Mouse (Mus musculus) limb, embryonic 10.5 days (tissue): ENCODE data around the gene Ctrl. TPM values are rescaled to one million over a fixed set of nuclear protein-coding genes. Genes with fewer than 3 reads are reported as not detected.
A peak's percentile ranks its signal among the peaks of the same experiment; 100 is the strongest.
"Not testable (repeated sequence)": the region's sequence is repeated elsewhere in the genome, so short reads cannot be mapped to it uniquely, and the experiment has no call there.

ENCODE experiments used
- DNase-seq: peaks from one replicate; pipeline ENCODE4 v3.0.0-alpha.2; 2017; ENCODE audit warnings: low spot score
- H3K27ac ChIP-seq: fragments of 300-500 bp; sonication (generic); 2 replicates; pipeline ENCODE4 v1.5.1; 2016; ENCODE audit warnings: mild to moderate bottlenecking
- H3K27me3 ChIP-seq: fragments of 300-500 bp; sonication (generic); 2 replicates; pipeline ENCODE4 v1.6.1; 2016; ENCODE audit warnings: low read depth, mild to moderate bottlenecking; ENCODE audit not compliant: poor library complexity, severe bottlenecking
- H3K36me3 ChIP-seq: fragments of 300-500 bp; sonication (generic); 2 replicates; pipeline ENCODE4 v1.6.1; 2016; ENCODE audit warnings: mild to moderate bottlenecking, moderate library complexity
- H3K4me1 ChIP-seq: fragments of 300-500 bp; sonication (generic); 2 replicates; pipeline ENCODE4 v1.6.1; 2016
- H3K4me3 ChIP-seq: fragments of 300-500 bp; sonication (generic); 2 replicates; pipeline ENCODE4 v1.5.1; 2016; ENCODE audit warnings: mild to moderate bottlenecking, moderate library complexity
- H3K9me3 ChIP-seq: fragments of 300-500 bp; sonication (generic); replicated peaks from 2 replicates; pipeline ENCODE4 v1.6.1; 2016; ENCODE audit warnings: mild to moderate bottlenecking
- WGBS: fragments of 180-500 bp; shearing (Covaris S2); methylation state at CpG from one replicate; pipeline ENCODE4 v1.1.7; 2016; 5-methylcytosine and 5-hydroxymethylcytosine counted together
- polyA plus RNA-seq: library from polyadenylated mRNA; unstranded; fragments of >200 nt; fragmentation: Nextera tagmentation; extraction: Ambion mirVana; gene quantifications from 2 replicates; pipeline ENCODE4 v1.2.1, GENCODE M21; 2016

Gene Ctrl
- polyA plus RNA-seq, result 1.6 and 2.0 TPM in 2 replicates

- no peak for DNase-seq
These were observed at the start of gene Ctrl for GRCm38 (mm10) chr8:105933762-105934161. Ctrl (minus strand) TSS chr8:105933862.

GRCm38 (mm10) chr8:105983406-105983805 lies 49.7 kb upstream of the Ctrl start:
- not testable (repeated sequence) for H3K27ac ChIP-seq, H3K9me3 ChIP-seq, DNase-seq, H3K27me3 ChIP-seq, H3K4me1 ChIP-seq, H3K4me3 ChIP-seq, H3K36me3 ChIP-seq
- WGBS, result 84% methylated on average over 11 of the region's 11 CpGs

More at GRCm38 (mm10) chr8:105933762-105934161, at the start of gene Ctrl:
- Histone ChIP-seq H3K4me1 (peaks cover 33% of the 10 kb centered on the region), H3K4me3 (no peak within 1 kb of the TSS), H3K36me3 (peaks cover 26% of the 10 kb centered on the region), H3K9me3 (no peaks in the 10 kb centered on the region), H3K27ac (no peak within 1 kb of the TSS), H3K27me3 (no peaks in the 10 kb centered on the region)
- 83% methylated on average over 2 of the region's 2 CpGs for WGBS

GRCm38 (mm10) chr8:105981146-105981545 lies 47.5 kb upstream of the Ctrl start:
- H3K4me1 ChIP-seq, result no peaks in the 10 kb centered on the region
- H3K4me3 ChIP-seq, result no peak overlapping the region
- no peak overlapping the region for H3K27ac ChIP-seq
- WGBS, result 95% methylated on average over 1 of the region's 1 CpGs
- no peaks in the 10 kb centered on the region for H3K27me3 ChIP-seq
- no peaks in the 10 kb centered on the region for H3K36me3 ChIP-seq
- no peak for DNase-seq
- no peaks in the 10 kb centered on the region; the same call in 1 of the 2 replicates for H3K9me3 ChIP-seq

- Histone ChIP-seq H3K9me3 (no peaks in the 10 kb centered on the region; the same call in 1 of the 2 replicates), H3K4me1 (no peaks in the 10 kb centered on the region), H3K27me3 (no peaks in the 10 kb centered on the region), H3K36me3 (no peaks in the 10 kb centered on the region), H3K4me3 (no peak within 1 kb of the TSS), H3K27ac (no peak within 1 kb of the TSS)
- DNase-seq, result no peak
- 91% methylated on average over 15 of the region's 15 CpGs for WGBS
These were observed 45.7 kb upstream of the Ctrl start, which contains the start of gene Dpep3 for GRCm38 (mm10) chr8:105979325-105979724. Dpep3 (minus strand) TSS chr8:105979429.

GRCm38 (mm10) chr8:105975363-105975762 lies 41.7 kb upstream of the Ctrl start:
- Histone ChIP-seq H3K36me3 (no peaks in the 10 kb centered on the region), H3K4me3 (no peak overlapping the region), H3K9me3 (no peaks in the 10 kb centered on the region; the same call in 1 of the 2 replicates), H3K27ac (no peak overlapping the region), H3K27me3 (no peaks in the 10 kb centered on the region), H3K4me1 (no peaks in the 10 kb centered on the region)
- DNase-seq, result no peak
- WGBS, result 69% methylated on average over 7 of the region's 7 CpGs

GRCm38 (mm10) chr8:105971019-105971720 lies 37.5 kb upstream of the Ctrl start:
- Histone ChIP-seq H3K4me3 (no peak overlapping the region), H3K9me3 (no peaks in the 10 kb centered on the region), H3K4me1 (peaks cover 13% of the 10 kb centered on the region), H3K27me3 (peaks cover 14% of the 10 kb centered on the region), H3K27ac (no peak overlapping the region), H3K36me3 (no peaks in the 10 kb centered on the region)
- WGBS, result 78% methylated on average over 8 of the region's 8 CpGs
- DNase-seq, result no peak

- H3K27ac ChIP-seq, result no peak overlapping the region
- peaks cover 14% of the 10 kb centered on the region for H3K27me3 ChIP-seq
- H3K4me3 ChIP-seq, result no peak overlapping the region
- peaks cover 31% of the 10 kb centered on the region for H3K4me1 ChIP-seq
- WGBS, result 97% methylated on average over 1 of the region's 1 CpGs
- no peaks in the 10 kb centered on the region for H3K9me3 ChIP-seq
- DNase-seq, result no peak
- H3K36me3 ChIP-seq, result no peaks in the 10 kb centered on the region
These were observed 35.7 kb upstream of the Ctrl start for GRCm38 (mm10) chr8:105969367-105969766.

GRCm38 (mm10) chr8:105966692-105967311 lies 33.1 kb upstream of the Ctrl start:
- 0 out of 2 replicates have a peak, but pooled peaks cover 4% of the 10 kb centered on the region for H3K36me3 ChIP-seq
- H3K27ac ChIP-seq, result peak overlapping the region; percentile 93
- peaks cover 14% of the 10 kb centered on the region for H3K27me3 ChIP-seq
- peak; percentile 84 for DNase-seq
- H3K9me3 ChIP-seq, result no peaks in the 10 kb centered on the region
- WGBS, result 5% methylated on average over 19 of the region's 19 CpGs
- H3K4me3 ChIP-seq, result peak overlapping the region; percentile 87
- H3K4me1 ChIP-seq, result peaks cover 41% of the 10 kb centered on the region

GRCm38 (mm10) chr8:105965905-105966341 lies 32.3 kb upstream of the Ctrl start, which contains the start of gene Slc12a4:
Slc12a4 (minus strand) TSS chr8:105966097.
- H3K4me3 ChIP-seq, result peak within 1 kb of the TSS; percentile 87
- H3K4me1 ChIP-seq, result peaks cover 41% of the 10 kb centered on the region
- WGBS, result under 1% methylated on average over 45 of the region's 47 CpGs
- H3K9me3 ChIP-seq, result no peaks in the 10 kb centered on the region
- H3K36me3 ChIP-seq, result 0 out of 2 replicates have a peak, but pooled peaks cover 8% of the 10 kb centered on the region
- H3K27me3 ChIP-seq, result peaks cover 14% of the 10 kb centered on the region
- peak within 1 kb of the TSS; percentile 93 for H3K27ac ChIP-seq
- DNase-seq, result peak; percentile 90

GRCm38 (mm10) chr8:105965266-105965904 lies 31.7 kb upstream of the Ctrl start:
- H3K4me3 ChIP-seq, result peak overlapping the region; percentile 87
- DNase-seq, result peak; percentile 77
- H3K9me3 ChIP-seq, result no peaks in the 10 kb centered on the region
- WGBS, result 3% methylated on average over 38 of the region's 40 CpGs
- H3K27ac ChIP-seq, result peak overlapping the region; percentile 93
- peaks cover 13% of the 10 kb centered on the region; the same call in 1 of the 2 replicates for H3K36me3 ChIP-seq
- H3K4me1 ChIP-seq, result peaks cover 41% of the 10 kb centered on the region
- H3K27me3 ChIP-seq, result peaks cover 14% of the 10 kb centered on the region

GRCm38 (mm10) chr8:105964506-105965265 lies 31.0 kb upstream of the Ctrl start:
- Histone ChIP-seq H3K9me3 (no peaks in the 10 kb centered on the region), H3K27me3 (peaks cover 14% of the 10 kb centered on the region), H3K36me3 (peaks cover 20% of the 10 kb centered on the region), H3K27ac (peak overlapping the region; percentile 93), H3K4me3 (peak overlapping the region; percentile 87), H3K4me1 (peaks cover 41% of the 10 kb centered on the region)
- no peak for DNase-seq
- WGBS, result 66% methylated on average over 12 of the region's 12 CpGs

GRCm38 (mm10) chr8:105961536-105961935 lies 27.9 kb upstream of the Ctrl start:
- Histone ChIP-seq H3K4me3 (no peak overlapping the region), H3K27ac (no peak overlapping the region)
- WGBS, result 87% methylated on average over 10 of the region's 10 CpGs

More at GRCm38 (mm10) chr8:105961536-105961935, 27.9 kb upstream of the Ctrl start:
- Histone ChIP-seq H3K9me3 (no peaks in the 10 kb centered on the region), H3K27me3 (no peaks in the 10 kb centered on the region), H3K4me1 (peaks cover 36% of the 10 kb centered on the region), H3K36me3 (peaks cover 49% of the 10 kb centered on the region)
- DNase-seq, result no peak
